Mouse (Mus musculus) stomach, embryonic 14.5 days (tissue): ENCODE data around the gene Olfr67. TPM values are rescaled to one million over a fixed set of nuclear protein-coding genes. Genes with fewer than 3 reads are reported as not detected.
"Not testable (repeated sequence)": the region's sequence is repeated elsewhere in the genome, so short reads cannot be mapped to it uniquely, and the experiment has no call there.

Experiments
- ATAC-seq: fragments of 200-750 bp; cut with Nextera tagmentation; 2 replicates; pipeline ENCODE4 v1.8.0; 2017; ENCODE audit warnings: low read depth, moderate TSS enrichment; ENCODE audit not compliant: insufficient number of reproducible peaks, insufficient read depth, low FRiP score
- H3K27ac ChIP-seq: fragments of 300-500 bp; sonication (generic); 2 replicates; pipeline ENCODE4 v1.5.1; 2014; ENCODE audit warnings: mild to moderate bottlenecking, low read length, moderate library complexity, mixed read lengths
- H3K27me3 ChIP-seq: fragments of 300-500 bp; sonication (generic); 2 replicates; pipeline ENCODE4 v1.6.1; 2014; ENCODE audit warnings: low read length, control low read depth, mixed read lengths; ENCODE audit not compliant: control insufficient read depth, insufficient read depth
- H3K36me3 ChIP-seq: fragments of 300-500 bp; sonication (generic); 2 replicates; pipeline ENCODE4 v1.6.1; 2014; ENCODE audit warnings: mild to moderate bottlenecking, control low read depth, low read length, moderate library complexity, mixed read lengths; ENCODE audit not compliant: control insufficient read depth, insufficient read depth
- H3K4me1 ChIP-seq: fragments of 300-500 bp; sonication (generic); 2 replicates; pipeline ENCODE4 v1.6.1; 2014; ENCODE audit warnings: low read length, control low read depth, mixed read lengths; ENCODE audit not compliant: control insufficient read depth, insufficient read depth
- H3K4me2 ChIP-seq: fragments of 300-500 bp; sonication (generic); replicated peaks from 2 replicates; pipeline ENCODE4 v1.6.1; 2014; ENCODE audit warnings: low read depth, low read length, control low read depth
- H3K4me3 ChIP-seq: fragments of 300-500 bp; sonication (generic); 2 replicates; pipeline ENCODE4 v1.5.1; 2014; ENCODE audit warnings: low read depth, low read length, control low read depth
- H3K9ac ChIP-seq: fragments of 300-500 bp; sonication (generic); replicated peaks from 2 replicates; pipeline ENCODE4 v1.6.1; 2014; ENCODE audit warnings: low read depth, mild to moderate bottlenecking, control low read depth, low read length, moderate library complexity, mixed read lengths
- H3K9me3 ChIP-seq: fragments of 300-500 bp; sonication (generic); 2 replicates; pipeline ENCODE4 v1.6.1; 2016; ENCODE audit warnings: low read depth, low read length, control low read depth; ENCODE audit not compliant: control insufficient read depth
- WGBS: fragments of 180-500 bp; shearing (Covaris S2); extraction: QIAGEN DNeasy Blood & Tissue Kit; methylation state at CpG from one replicate; pipeline ENCODE4 v1.1.7; 2014; 5-methylcytosine and 5-hydroxymethylcytosine counted together
- polyA plus RNA-seq: library from polyadenylated mRNA; unstranded; fragments of >200 nt; fragmentation: Nextera tagmentation; extraction: Ambion mirVana; gene quantifications from 2 replicates; pipeline ENCODE4 v1.2.1, GENCODE M21; 2014

The Olfr67 gene
- polyA plus RNA-seq, 1 experiment from 2014 or later: not detected

DNA sequence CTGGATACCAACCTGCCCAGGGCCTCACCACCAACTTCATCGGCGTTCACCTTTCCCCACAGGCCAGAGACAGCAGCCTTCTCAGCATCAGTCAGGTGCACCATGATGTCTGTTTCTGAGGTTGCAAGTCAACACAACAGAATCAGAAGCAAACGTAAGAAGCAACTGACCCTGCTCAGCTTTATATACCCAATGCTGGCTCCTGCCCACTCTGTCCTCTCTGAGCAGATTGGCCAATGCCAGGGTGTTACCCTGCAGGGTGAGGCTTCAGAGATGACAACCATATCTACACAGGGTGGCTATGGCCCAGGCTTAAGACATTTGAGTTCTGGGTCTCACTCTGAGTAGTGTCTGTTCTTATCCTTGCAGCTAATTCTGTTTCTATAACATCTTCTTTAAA is 22.1 kb upstream of the Olfr67 start, which contains the start of gene Hbb-bt:
Hbb-bt (minus strand) TSS at position 231 of the 400 bp plus-strand sequence.
- Histone ChIP-seq H3K4me3 (no peak within 1 kb of the TSS), H3K9ac (no peak within 1 kb of the TSS), H3K36me3 (no peaks in the 10 kb centered on the region), H3K9me3 (no peaks in the 10 kb centered on the region), H3K4me1 (no peaks in the 10 kb centered on the region), H3K27me3 (no peaks in the 10 kb centered on the region), H3K27ac (no peak within 1 kb of the TSS), H3K4me2 (no peak within 1 kb of the TSS)
- peak; percentile 87; the same call in 1 of the 2 replicates for ATAC-seq
- WGBS: 85% methylated on average over 3 of the region's 3 CpGs

DNA sequence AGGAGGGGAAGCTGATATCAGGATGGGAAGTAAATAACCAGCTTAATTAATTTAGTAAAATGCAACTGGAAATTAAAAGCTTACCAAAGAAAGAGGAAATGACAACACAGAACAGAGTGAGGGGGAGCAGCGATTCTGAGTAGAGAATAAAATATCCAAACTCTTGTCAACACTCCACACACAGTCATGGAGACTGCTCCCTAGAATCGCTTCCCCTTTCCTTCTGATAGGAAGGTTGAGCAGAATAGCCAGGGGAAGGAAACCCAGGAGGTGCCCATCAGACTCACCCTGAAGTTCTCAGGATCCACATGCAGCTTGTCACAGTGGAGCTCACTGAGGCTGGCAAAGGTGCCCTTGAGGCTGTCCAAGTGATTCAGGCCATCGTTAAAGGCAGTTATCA is 21.5 kb upstream of the Olfr67 start:
- not testable (repeated sequence) for H3K36me3 ChIP-seq, H3K9me3 ChIP-seq, H3K27me3 ChIP-seq, H3K27ac ChIP-seq, H3K4me3 ChIP-seq, H3K4me2 ChIP-seq, H3K9ac ChIP-seq, ATAC-seq, H3K4me1 ChIP-seq
- WGBS: no CpG with 5 or more reads among the region's 3 CpGs

DNA sequence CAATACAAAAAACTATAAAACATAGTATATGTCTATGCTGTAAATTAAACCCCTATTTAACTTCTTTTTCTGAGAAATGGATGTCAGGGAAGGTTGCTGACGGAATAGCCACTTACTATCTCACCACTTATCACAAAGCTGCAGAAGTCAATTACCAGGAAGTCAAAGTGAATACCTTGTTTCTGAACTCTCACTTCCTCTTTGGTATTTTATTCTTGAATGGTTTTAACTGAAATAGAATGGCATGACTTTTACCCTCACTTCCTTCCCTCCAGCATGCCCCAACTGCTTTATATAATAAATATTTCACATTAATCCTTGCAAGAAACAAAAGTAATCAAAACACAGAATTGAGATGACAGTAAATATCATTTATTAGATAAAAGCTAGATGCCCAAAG is 20.6 kb upstream of the Olfr67 start:
- WGBS: 61% methylated on average over 1 of the region's 1 CpGs
- H3K4me1 ChIP-seq: no peaks in the 10 kb centered on the region
- H3K9me3 ChIP-seq: no peaks in the 10 kb centered on the region
- no peaks in the 10 kb centered on the region for H3K27me3 ChIP-seq
- no peak overlapping the region for H3K27ac ChIP-seq
- no peak overlapping the region for H3K9ac ChIP-seq
- H3K36me3 ChIP-seq: no peaks in the 10 kb centered on the region
- no peak overlapping the region for H3K4me2 ChIP-seq
- H3K4me3 ChIP-seq: no peak overlapping the region
- ATAC-seq: no peak

DNA sequence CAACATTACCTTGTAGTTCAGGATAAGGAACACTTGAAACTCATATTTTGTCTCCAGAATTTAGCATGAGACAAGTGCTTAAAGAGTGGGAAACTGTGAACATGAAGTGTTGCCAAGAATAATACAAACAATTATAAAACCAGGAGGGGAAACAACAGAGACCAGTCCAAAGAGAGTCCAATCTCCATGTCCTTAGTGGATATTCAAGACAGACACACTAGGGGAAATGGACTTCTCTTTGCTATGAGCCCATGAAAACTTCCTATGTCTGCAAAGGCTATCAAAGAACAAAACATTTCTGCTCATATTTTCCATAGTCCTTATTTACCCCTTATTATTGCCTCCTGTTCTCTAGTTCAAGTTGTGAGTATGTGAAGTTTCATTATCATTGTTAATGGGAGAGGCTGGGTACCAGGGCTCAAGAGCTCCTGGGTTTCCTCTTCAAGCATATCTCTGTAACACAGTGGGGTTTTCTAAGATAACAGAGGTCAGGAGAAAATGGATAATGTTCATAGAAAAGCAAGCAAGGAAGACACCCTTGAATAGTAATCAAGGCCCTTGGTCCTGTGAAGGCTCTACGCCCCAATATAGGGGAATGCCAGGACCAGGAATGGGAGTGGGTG is 19.7 kb upstream of the Olfr67 start:
- Histone ChIP-seq H3K27ac (no peak overlapping the region), H3K9ac (no peak overlapping the region), H3K36me3 (no peaks in the 10 kb centered on the region), H3K27me3 (no peaks in the 10 kb centered on the region), H3K4me3 (no peak overlapping the region), H3K4me2 (no peak overlapping the region), H3K9me3 (no peaks in the 10 kb centered on the region), H3K4me1 (no peaks in the 10 kb centered on the region)
- 86% methylated on average over 1 of the region's 1 CpGs for WGBS
- peak; percentile 33; the same call in 1 of the 2 replicates for ATAC-seq

DNA sequence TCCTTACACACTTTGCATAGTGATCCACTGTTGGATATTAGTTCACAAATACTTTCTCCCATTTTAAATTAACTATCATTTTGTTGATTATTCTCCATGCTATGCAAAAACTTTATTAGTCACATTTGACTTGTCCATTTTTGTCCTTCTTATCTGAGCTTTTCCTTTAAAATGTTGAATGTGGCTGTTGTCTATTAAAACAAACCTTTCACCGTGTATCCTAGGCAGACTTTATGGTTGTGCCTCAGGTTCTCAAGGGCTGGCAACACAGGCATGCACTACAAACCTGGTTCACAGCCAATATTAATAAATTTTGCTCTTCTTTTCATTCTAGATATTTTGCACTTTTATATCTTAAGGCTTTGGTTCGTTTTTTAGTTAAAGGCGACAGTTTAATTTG is 19.1 kb upstream of the Olfr67 start:
- 79% methylated on average over 3 of the region's 3 CpGs for WGBS
- Histone ChIP-seq H3K9me3 (no peaks in the 10 kb centered on the region), H3K4me2 (no peak overlapping the region), H3K36me3 (no peaks in the 10 kb centered on the region), H3K27me3 (no peaks in the 10 kb centered on the region), H3K9ac (no peak overlapping the region), H3K27ac (no peak overlapping the region), H3K4me3 (no peak overlapping the region), H3K4me1 (no peaks in the 10 kb centered on the region)
- ATAC-seq: no peak

DNA sequence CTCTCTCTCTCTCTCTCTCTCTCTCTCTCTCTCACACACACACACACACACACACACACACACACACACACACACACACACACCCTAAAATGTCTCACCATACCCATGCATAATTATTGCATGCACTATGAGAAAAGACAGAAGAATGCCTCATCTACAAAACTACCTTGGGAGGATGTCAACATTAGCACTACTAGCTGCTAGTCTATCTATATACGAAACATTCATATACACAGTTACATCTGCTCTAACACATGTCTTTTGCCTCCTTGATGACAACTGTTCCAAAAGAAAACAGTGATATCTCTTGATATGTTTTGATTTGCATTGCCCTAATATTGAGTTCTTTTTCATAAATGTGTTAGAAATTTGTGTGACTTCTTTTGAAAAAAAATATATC is 18.7 kb upstream of the Olfr67 start:
- no peak overlapping the region for H3K4me3 ChIP-seq
- H3K9me3 ChIP-seq: no peaks in the 10 kb centered on the region
- H3K9ac ChIP-seq: no peak overlapping the region
- WGBS: 76% methylated on average over 1 of the region's 1 CpGs
- H3K4me2 ChIP-seq: no peak overlapping the region
- no peaks in the 10 kb centered on the region for H3K4me1 ChIP-seq
- no peaks in the 10 kb centered on the region for H3K36me3 ChIP-seq
- no peak for ATAC-seq
- no peaks in the 10 kb centered on the region for H3K27me3 ChIP-seq
- H3K27ac ChIP-seq: no peak overlapping the region

DNA sequence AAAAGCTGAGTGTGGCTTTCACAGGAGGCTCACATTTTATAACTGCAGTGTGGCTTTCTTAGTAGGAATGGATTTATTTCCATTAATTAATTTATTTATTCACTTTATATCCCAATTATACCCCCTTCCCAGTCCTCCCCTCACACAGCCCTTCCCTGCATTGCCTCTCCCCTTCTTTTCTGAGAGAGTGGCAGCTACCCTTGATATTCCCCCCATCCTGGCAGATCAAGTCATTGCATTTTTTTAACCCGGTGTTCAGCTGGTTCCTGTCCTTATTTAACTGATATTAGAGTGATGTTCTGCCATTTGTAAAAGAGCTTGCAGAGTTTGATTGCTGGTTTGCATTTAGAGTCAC is 18.2 kb upstream of the Olfr67 start:
- Histone ChIP-seq H3K4me3 (no peak overlapping the region), H3K27me3 (no peaks in the 10 kb centered on the region), H3K4me2 (no peak overlapping the region), H3K36me3 (no peaks in the 10 kb centered on the region), H3K4me1 (no peaks in the 10 kb centered on the region), H3K9me3 (no peaks in the 10 kb centered on the region), H3K9ac (no peak overlapping the region), H3K27ac (no peak overlapping the region)
- 55% methylated on average over 1 of the region's 1 CpGs for WGBS
- no peak for ATAC-seq

DNA sequence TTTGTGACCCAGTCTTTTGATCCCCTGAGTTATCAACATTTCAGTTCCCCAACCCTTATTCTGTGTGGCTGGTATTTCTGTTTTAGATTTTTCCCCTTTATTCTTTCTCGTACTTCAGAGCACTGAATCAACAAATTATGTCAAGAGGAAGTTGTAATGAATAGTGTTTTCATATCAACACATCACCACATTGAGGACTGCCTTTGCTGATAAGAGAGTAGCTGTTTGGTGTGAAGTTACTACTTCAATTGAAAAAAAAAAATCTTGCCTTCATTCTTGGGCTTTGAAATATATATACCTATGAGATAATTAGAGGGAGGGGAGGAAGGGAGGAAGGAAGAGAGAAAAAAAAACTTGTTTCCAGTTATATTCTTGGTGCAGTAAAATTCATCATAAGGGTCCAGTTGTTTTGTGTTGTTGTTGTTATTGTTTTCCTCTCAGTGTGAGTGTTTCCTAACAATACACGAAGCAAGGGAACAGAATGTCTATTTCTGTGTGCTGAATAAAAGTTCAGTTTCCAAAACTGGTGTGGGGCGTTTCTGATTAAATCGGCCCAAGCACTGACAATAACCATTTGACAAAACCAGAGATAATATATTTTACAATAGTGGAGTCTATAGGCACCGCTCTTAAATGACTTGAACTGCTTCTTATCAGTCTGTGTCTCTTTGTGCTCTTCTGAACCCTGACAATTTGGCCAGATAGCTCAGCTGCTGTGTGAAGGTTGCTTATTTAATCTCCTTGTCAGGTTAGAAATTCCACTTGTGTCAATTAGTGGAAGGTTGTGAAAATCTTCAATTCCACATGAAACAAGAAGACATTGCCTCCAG is 17.6 kb upstream of the Olfr67 start:
- Histone ChIP-seq H3K4me3 (no peak overlapping the region), H3K36me3 (no peaks in the 10 kb centered on the region), H3K4me1 (no peaks in the 10 kb centered on the region), H3K9me3 (no peaks in the 10 kb centered on the region), H3K9ac (no peak overlapping the region), H3K27ac (no peak overlapping the region), H3K4me2 (no peak overlapping the region), H3K27me3 (no peaks in the 10 kb centered on the region)
- WGBS: 53% methylated on average over 5 of the region's 5 CpGs
- no peak for ATAC-seq
